Mouse (Mus musculus): Measurements from ENCODE around the gene Fblim1.

Fblim1 gene

GRCm38 (mm10) chr4:141599251-141600141 lies 6.4 kb downstream of the Fblim1 start:
- no peak for DNase-seq (ENCODE audit: low spot score)

GRCm38 (mm10) chr4:141598894-141599250 lies 7.0 kb downstream of the Fblim1 start:
- DNase-seq (ENCODE audit: low spot score) = no peak

GRCm38 (mm10) chr4:141598199-141598893 lies 7.5 kb downstream of the Fblim1 start:
- no peak for DNase-seq (ENCODE audit: low spot score)

GRCm38 (mm10) chr4:141596700-141597328 lies 9.1 kb downstream of the Fblim1 start:
- no peak for DNase-seq (ENCODE audit: low spot score)

- no peak for DNase-seq (ENCODE audit: low spot score)
Observed at GRCm38 (mm10) chr4:141595605-141596268, 10.2 kb downstream of the Fblim1 start.

GRCm38 (mm10) chr4:141595138-141595537 lies 10.8 kb downstream of the Fblim1 start:
- no peak for DNase-seq (ENCODE audit: low spot score)

GRCm38 (mm10) chr4:141591547-141591946 lies 14.3 kb downstream of the Fblim1 start:
- peak; percentile 56 for DNase-seq (ENCODE audit: low spot score)

GRCm38 (mm10) chr4:141583919-141584318 lies 22.0 kb downstream of the Fblim1 start:
- no peak for DNase-seq (ENCODE audit: low spot score)

GRCm38 (mm10) chr4:141581051-141581450 lies 24.8 kb downstream of the Fblim1 start:
- no peak for DNase-seq (ENCODE audit: low spot score)

GRCm38 (mm10) chr4:141578833-141579232 lies 27.1 kb downstream of the Fblim1 start:
- DNase-seq (ENCODE audit: low spot score) = no peak

- no peak for DNase-seq (ENCODE audit: low spot score)
Observed at GRCm38 (mm10) chr4:141576877-141577276, 29.0 kb downstream of the Fblim1 start.

GRCm38 (mm10) chr4:141576404-141576803 lies 29.5 kb downstream of the Fblim1 start:
- DNase-seq (ENCODE audit: low spot score) = no peak

GRCm38 (mm10) chr4:141574789-141575702 lies 30.9 kb downstream of the Fblim1 start:
- DNase-seq (ENCODE audit: low spot score) = peak; percentile 59

GRCm38 (mm10) chr4:141573359-141573966 lies 32.4 kb downstream of the Fblim1 start:
- no peak for DNase-seq (ENCODE audit: low spot score)

GRCm38 (mm10) chr4:141572668-141573358 lies 33.1 kb downstream of the Fblim1 start:
- DNase-seq (ENCODE audit: low spot score) = no peak

GRCm38 (mm10) chr4:141571934-141572333 lies 34.0 kb downstream of the Fblim1 start:
- no peak for DNase-seq (ENCODE audit: low spot score)

GRCm38 (mm10) chr4:141571337-141571739 lies 34.6 kb downstream of the Fblim1 start:
- no peak for DNase-seq (ENCODE audit: low spot score)

- no peak for DNase-seq (ENCODE audit: low spot score)
Observed at GRCm38 (mm10) chr4:141570821-141571220, 35.1 kb downstream of the Fblim1 start.

- DNase-seq (ENCODE audit: low spot score) = no peak
Observed at GRCm38 (mm10) chr4:141570004-141570403, 35.9 kb downstream of the Fblim1 start.

- DNase-seq (ENCODE audit: low spot score) = no peak
Observed at GRCm38 (mm10) chr4:141568966-141569365, 36.9 kb downstream of the Fblim1 start.

Measured in c-Kit-positive CD71-positive TER-119-positive erythroid progenitor cells, embryonic 14.5 days (primary cell).